In genomic region chr4:125794679-125795078, GRCm38 (mm10) we compare ENCODE assay signal across 23 mouse cellular contexts.
DNase-seq lines count a peak whose midpoint lies in the region; ATAC-seq and TF ChIP-seq lines count a peak whose summit lies in the region.
"Had no signal": no experiment of that assay in that cellular context is flagged by ENCODE, and none has a peak within 500 bp of the region (broad histone marks: within the 10 kb centered on the region; RNA-seq: fewer than 3 reads in every experiment).

No protein-coding gene starts in this region.

- H3K27ac ChIP-seq in kidney, embryonic 16.5 days (ENCODE audit: low read length), result no peak overlapping the region
- no peak overlapping the region for H3K27ac ChIP-seq in kidney, adult 2 months (ENCODE audit: insufficient read depth, low read depth, low read length)
- H3K27ac ChIP-seq: embryonic facial prominence, embryonic 12.5 days; embryonic facial prominence, embryonic 15.5 days; gastrocnemius, adult 2 months; hindbrain, embryonic 12.5 days; hindbrain, embryonic 15.5 days had no signal

- DNase-seq in adrenal gland, adult 2 months, result peak; percentile 13
- no peak for DNase-seq in adrenal gland, postnatal 25 days
- DNase-seq in adrenal gland, postnatal 36 days, result peak; percentile 10 to 12
- DNase-seq in adrenal gland, postnatal 10 days, result no peak
- no peak for DNase-seq in kidney, adult 2 months
- DNase-seq in kidney, postnatal 4 days, result peak; percentile 25 to 45
- no peak for DNase-seq in kidney, adult 11 months
- DNase-seq: cerebellum, adult 11 months; cerebellum, adult 2 months; cerebellum, adult 9-11 months; cerebellum, postnatal 25 days; forebrain, postnatal 0 days; gastrocnemius, adult 2 months; gastrocnemius, postnatal 14 days; heart, adult 11 months had no signal

- no peak overlapping the region for H3K9ac ChIP-seq in kidney, embryonic 16.5 days (replicated peaks; ENCODE audit: low read length)
- H3K9ac ChIP-seq: embryonic facial prominence, embryonic 12.5 days; embryonic facial prominence, embryonic 15.5 days; forebrain, postnatal 0 days; hindbrain, embryonic 12.5 days; hindbrain, embryonic 15.5 days had no signal

- H3K9me3 ChIP-seq in kidney, embryonic 16.5 days (ENCODE audit: low read length), result no peaks in the 10 kb centered on the region
- H3K9me3 ChIP-seq: embryonic facial prominence, embryonic 12.5 days; embryonic facial prominence, embryonic 15.5 days; hindbrain, embryonic 12.5 days; hindbrain, embryonic 15.5 days had no signal

- no peak overlapping the region for H3K4me3 ChIP-seq in kidney, embryonic 16.5 days (ENCODE audit: low read length)
- H3K4me3 ChIP-seq in kidney, adult 2 months (ENCODE audit: insufficient read depth, low read depth, low read length), result no peak overlapping the region
- H3K4me3 ChIP-seq: embryonic facial prominence, embryonic 12.5 days; embryonic facial prominence, embryonic 15.5 days; gastrocnemius, adult 2 months; hindbrain, embryonic 12.5 days; hindbrain, embryonic 15.5 days had no signal

- H3K27me3 ChIP-seq in kidney, embryonic 16.5 days (ENCODE audit: insufficient read depth, low read length), result no peaks in the 10 kb centered on the region
- H3K27me3 ChIP-seq in kidney, adult 2 months (replicated peaks; ENCODE audit: control insufficient read depth, insufficient read depth, low read length), result no peaks in the 10 kb centered on the region
- H3K27me3 ChIP-seq: embryonic facial prominence, embryonic 12.5 days; embryonic facial prominence, embryonic 15.5 days; hindbrain, embryonic 12.5 days; hindbrain, embryonic 15.5 days had no signal

- H3K4me2 ChIP-seq in kidney, embryonic 16.5 days (replicated peaks; ENCODE audit: low read depth, low read length), result no peak overlapping the region
- H3K4me2 ChIP-seq: embryonic facial prominence, embryonic 12.5 days; embryonic facial prominence, embryonic 15.5 days; heart, embryonic 11.5 days; hindbrain, embryonic 12.5 days; hindbrain, embryonic 15.5 days had no signal

- H3K4me1 ChIP-seq in kidney, embryonic 16.5 days (ENCODE audit: insufficient read depth, low read length), result no peaks in the 10 kb centered on the region
- no peaks in the 10 kb centered on the region for H3K4me1 ChIP-seq in kidney, adult 2 months (ENCODE audit: control insufficient read depth, insufficient read depth, low read length)
- H3K4me1 ChIP-seq: embryonic facial prominence, embryonic 12.5 days; embryonic facial prominence, embryonic 15.5 days; hindbrain, embryonic 12.5 days; hindbrain, embryonic 15.5 days had no signal

- ATAC-seq in kidney, embryonic 16.5 days (ENCODE audit: low FRiP score, low TSS enrichment), result peak; percentile 49
- ATAC-seq: activated CD4-positive, CD25-positive, alpha-beta regulatory T cell, adult 4 months; forebrain, embryonic 14.5 days; forebrain, postnatal 0 days had no signal

- no peak for TF ChIP-seq POLR2A in kidney, adult 2 months (IDR thresholded peaks at IDR 0.05; ENCODE audit: low read depth, low read length)

- H3K36me3 ChIP-seq in kidney, embryonic 16.5 days (ENCODE audit: insufficient read depth, low read length), result no peaks in the 10 kb centered on the region
- H3K36me3 ChIP-seq in kidney, adult 2 months (ENCODE audit: control insufficient read depth, insufficient read depth, low read length), result no peaks in the 10 kb centered on the region
- H3K36me3 ChIP-seq: embryonic facial prominence, embryonic 12.5 days; embryonic facial prominence, embryonic 15.5 days; hindbrain, embryonic 12.5 days; hindbrain, embryonic 15.5 days had no signal

- WGBS in kidney, embryonic 16.5 days, result 42% methylated on average over 4 of the region's 4 CpGs
- 45% methylated on average over 4 of the region's 4 CpGs for WGBS in kidney, adult 2 months

- TF ChIP-seq CTCF in kidney, adult 2 months (conservative IDR thresholded peaks at IDR 0.05; ENCODE audit: insufficient read depth, insufficient read length, low read depth, low read length), result no peak

Comparison
In these comparisons a context has a peak if more than half of its experiments do, and no peak if none do; other contexts are left out.
1. DNase-seq: peak in adrenal gland, adult 2 months (single experiment), adrenal gland, postnatal 36 days (2 of 2) and kidney, postnatal 4 days (2 of 2); none in adrenal gland, postnatal 25 days (single experiment), adrenal gland, postnatal 10 days (single experiment), kidney, adult 2 months (single experiment) and kidney, adult 11 months (single experiment).